Mouse (Mus musculus) retina, embryonic 14.5 days (tissue): ENCODE results near the gene Lipc.

Experiments used
- DNase-seq: peaks from one replicate; pipeline ENCODE4 v3.0.0-alpha.2; 2015; ENCODE audit warnings: low spot score

Lipc gene

GRCm38 (mm10) chr9:70952126-70952525 is at the start of gene Lipc:
Gene Lipc, minus strand, starts transcription at chr9:70952226.
- no peak for DNase-seq

- no peak for DNase-seq
These were observed 47.1 kb upstream of the Lipc start for GRCm38 (mm10) chr9:70999161-70999560.

- DNase-seq, result peak; percentile 19
These were observed 46.7 kb upstream of the Lipc start for GRCm38 (mm10) chr9:70998719-70999118.

- DNase-seq, result no peak
These were observed 41.3 kb upstream of the Lipc start for GRCm38 (mm10) chr9:70993326-70993725.

- DNase-seq, result no peak
These were observed 39.4 kb upstream of the Lipc start for GRCm38 (mm10) chr9:70991401-70991800.

GRCm38 (mm10) chr9:70987210-70987609 is 35.2 kb upstream of the Lipc start:
- DNase-seq, result peak; percentile 21

- DNase-seq, result no peak
These were observed 31.0 kb upstream of the Lipc start for GRCm38 (mm10) chr9:70982991-70983480.

- no peak for DNase-seq
These were observed 29.7 kb upstream of the Lipc start for GRCm38 (mm10) chr9:70981721-70982120.

GRCm38 (mm10) chr9:70979641-70980040 is 27.6 kb upstream of the Lipc start:
- DNase-seq, result no peak

- DNase-seq, result no peak
These were observed 27.1 kb upstream of the Lipc start for GRCm38 (mm10) chr9:70979171-70979570.

GRCm38 (mm10) chr9:70977392-70977791 is 25.4 kb upstream of the Lipc start:
- no peak for DNase-seq

GRCm38 (mm10) chr9:70975921-70976320 is 23.9 kb upstream of the Lipc start:
- DNase-seq, result no peak

GRCm38 (mm10) chr9:70973286-70973685 is 21.3 kb upstream of the Lipc start:
- DNase-seq, result no peak

- no peak for DNase-seq
These were observed 17.2 kb upstream of the Lipc start for GRCm38 (mm10) chr9:70969244-70969643.

GRCm38 (mm10) chr9:70965999-70966994 is 14.3 kb upstream of the Lipc start:
- no peak for DNase-seq

- DNase-seq, result no peak
These were observed 13.4 kb upstream of the Lipc start for GRCm38 (mm10) chr9:70965422-70965821.

- no peak for DNase-seq
These were observed 13.0 kb upstream of the Lipc start for GRCm38 (mm10) chr9:70965011-70965410.

- peak; percentile 20 for DNase-seq
These were observed 11.4 kb upstream of the Lipc start for GRCm38 (mm10) chr9:70963461-70963891.

- DNase-seq, result no peak
These were observed 10.9 kb upstream of the Lipc start for GRCm38 (mm10) chr9:70962781-70963455.

GRCm38 (mm10) chr9:70960301-70960700 is 8.3 kb upstream of the Lipc start:
- no peak for DNase-seq

GRCm38 (mm10) chr9:70959866-70960265 is 7.8 kb upstream of the Lipc start:
- no peak for DNase-seq

GRCm38 (mm10) chr9:70959447-70959846 is 7.4 kb upstream of the Lipc start:
- no peak for DNase-seq

GRCm38 (mm10) chr9:70958381-70958780 is 6.4 kb upstream of the Lipc start:
- no peak for DNase-seq
